Mouse (Mus musculus) CH12.LX (cell line): Measurements from ENCODE around the gene Fgfr2.

Experiments used
- CHD2 ChIP-seq: IDR thresholded peaks from 2 replicates; pipeline ENCODE4 v1.6.1; 2011; ENCODE audit warnings: low read length, improper control_type of control experiment
- CTCF ChIP-seq, 2 experiments: IDR thresholded peaks in 1 of 2; conservative IDR thresholded peaks in 1 of 2; 2 replicates each; pipeline ENCODE4 v1.5.1; 2011 to 2012; ENCODE audit warnings: low read depth in 2 of 2, low read length in 2 of 2, improper control_type of control experiment in 1 of 2, inconsistent platforms in 1 of 2, mild to moderate bottlenecking in 1 of 2, moderate library complexity in 1 of 2
- EP300 ChIP-seq: IDR thresholded peaks from 2 replicates; pipeline ENCODE4 v1.6.1; 2011; ENCODE audit warnings: low read length, improper control_type of control experiment
- MAX ChIP-seq: IDR thresholded peaks from 2 replicates; pipeline ENCODE4 v1.6.1; 2011; ENCODE audit warnings: low read length, improper control_type of control experiment
- MXI1 ChIP-seq: IDR thresholded peaks from 2 replicates; pipeline ENCODE4 v1.6.1; 2011; ENCODE audit warnings: mild to moderate bottlenecking, low read depth, low read length, improper control_type of control experiment
- POLR2A ChIP-seq: IDR thresholded peaks from 2 replicates; pipeline ENCODE4 v1.6.1; 2011; ENCODE audit warnings: low read depth, mild to moderate bottlenecking, improper control_type of control experiment, low read length
- POLR2AphosphoS2 ChIP-seq: IDR thresholded peaks from 2 replicates; pipeline ENCODE4 v1.6.1; 2011; ENCODE audit warnings: low read depth, low read length, improper control_type of control experiment
- TCF12 ChIP-seq: IDR thresholded peaks from 2 replicates; pipeline ENCODE4 v1.6.1; 2014; ENCODE audit warnings: low read depth, mild to moderate bottlenecking, inconsistent platforms, low read length, improper control_type of control experiment
- UBTF ChIP-seq: IDR thresholded peaks from 2 replicates; pipeline ENCODE4 v1.6.1; 2012; ENCODE audit warnings: low read depth, mild to moderate bottlenecking, inconsistent platforms, low read length, improper control_type of control experiment, moderate library complexity

- TF ChIP-seq TCF12 (no peak), EP300 (no peak), MAX (no peak), CTCF (conservative IDR thresholded peaks at IDR 0.05 in 1 of 2, IDR thresholded peaks at IDR 0.05 in 1 of 2; ENCODE audit: low read depth in 2 of 2, low read length in 2 of 2) (no peak), MXI1 (no peak), CHD2 (no peak), POLR2AphosphoS2 (no peak), POLR2A (no peak), UBTF (no peak)
Measured at GRCm38 (mm10) chr7:130250994-130251393, 2872.2 kb downstream of the Fgfr2 start.
